Mouse (Mus musculus) left cerebral cortex, adult 11 months (tissue): ENCODE measurements at regions not wholly inside any gene's neighbourhood (a gene's known extent, or its start where the extent isn't known, plus 50 kb on each side); places are given as distances from the start of the nearest gene placed in this dataset.

Experiments used
- DNase-seq: peaks from one replicate; pipeline ENCODE4 v3.0.0; 2022; ENCODE audit warnings: low spot score

DNA sequence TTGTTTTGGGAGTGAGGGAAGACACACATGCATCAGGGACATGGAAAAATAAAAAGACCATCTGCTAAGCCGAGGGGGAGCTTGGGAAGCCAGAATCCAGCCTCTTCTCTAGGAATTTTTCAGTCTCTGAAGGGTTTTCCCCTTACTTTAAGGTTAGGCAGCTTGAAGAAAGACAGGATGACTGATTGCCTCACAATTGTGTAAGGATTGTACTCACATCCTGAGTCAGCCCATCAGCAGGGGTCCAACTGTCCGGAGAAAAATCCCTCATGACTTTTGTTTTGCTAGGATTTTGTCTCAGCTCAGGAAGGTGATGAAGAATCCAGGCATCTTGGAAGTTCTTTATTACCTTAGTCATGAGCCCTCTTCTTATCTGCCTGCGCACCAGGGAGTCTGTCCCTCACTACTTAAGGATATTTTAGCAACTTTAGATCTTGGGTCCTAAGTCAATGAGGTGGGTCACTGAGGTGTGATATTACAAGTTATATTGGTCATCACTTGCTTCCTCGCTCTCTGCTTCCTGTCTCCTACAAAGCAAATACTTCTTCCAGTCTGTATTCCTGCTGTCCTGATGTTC is 65.8 kb upstream of the Bmp2k start:
- DNase-seq: no peak

DNA sequence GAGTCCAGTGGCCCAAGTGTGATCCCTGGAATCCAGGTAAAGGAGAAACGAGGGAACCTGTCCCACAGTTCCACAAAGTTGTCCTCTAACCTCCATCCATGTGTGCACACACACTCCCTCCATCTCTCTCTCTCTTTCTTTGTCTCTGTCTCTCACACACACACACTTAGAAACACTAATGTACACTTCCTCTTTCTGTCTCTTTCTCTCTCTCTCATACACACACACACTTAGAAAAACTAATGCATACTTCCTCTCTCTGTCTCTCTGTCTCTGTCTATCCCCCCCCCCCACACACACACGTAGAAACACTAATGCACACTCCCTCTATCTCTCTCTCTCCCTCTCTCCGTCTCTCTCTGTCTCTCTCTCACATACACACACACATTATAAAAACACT is 61.2 kb upstream of the Bmp2k start:
- DNase-seq: no peak

DNA sequence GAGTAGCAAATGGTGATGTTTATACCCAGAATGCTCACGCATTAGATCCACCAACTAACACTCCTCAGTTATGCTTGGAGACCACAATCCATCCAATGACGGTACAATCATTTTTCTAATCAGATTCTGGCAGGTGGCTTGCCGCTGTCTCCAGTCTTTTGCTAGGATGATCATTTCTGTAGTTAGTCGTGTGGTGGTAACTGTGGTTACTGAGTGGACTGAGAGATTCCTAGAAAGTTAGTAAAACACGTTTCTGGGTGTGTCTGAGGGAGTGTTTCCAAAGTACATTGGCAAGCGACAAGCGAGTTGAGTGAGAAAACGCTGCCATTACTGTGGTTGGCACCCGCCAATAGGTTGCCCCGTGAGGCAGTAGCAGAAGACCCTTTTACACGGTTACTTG is 58.8 kb upstream of the Bmp2k start:
- DNase-seq: no peak

DNA sequence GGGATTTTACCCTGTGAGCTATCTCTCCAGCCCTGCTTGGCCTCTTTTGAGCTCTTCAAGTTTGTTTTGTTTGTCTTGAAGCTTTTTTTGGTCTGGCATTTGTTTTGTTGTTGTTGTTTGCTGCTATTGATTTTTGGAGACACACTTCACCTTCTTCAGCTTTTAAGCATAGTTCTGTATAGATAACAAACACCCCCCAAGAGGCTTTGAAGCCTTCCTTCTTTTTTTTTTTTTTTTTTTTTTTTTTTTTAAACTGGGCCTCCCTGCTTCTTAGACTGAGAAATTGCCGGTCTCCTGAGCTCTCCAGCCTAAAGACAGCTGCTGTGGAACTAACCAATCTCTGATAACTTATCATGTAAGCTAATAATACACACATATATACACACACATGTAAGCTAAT is 58.2 kb upstream of the Bmp2k start:
- DNase-seq: no peak

DNA sequence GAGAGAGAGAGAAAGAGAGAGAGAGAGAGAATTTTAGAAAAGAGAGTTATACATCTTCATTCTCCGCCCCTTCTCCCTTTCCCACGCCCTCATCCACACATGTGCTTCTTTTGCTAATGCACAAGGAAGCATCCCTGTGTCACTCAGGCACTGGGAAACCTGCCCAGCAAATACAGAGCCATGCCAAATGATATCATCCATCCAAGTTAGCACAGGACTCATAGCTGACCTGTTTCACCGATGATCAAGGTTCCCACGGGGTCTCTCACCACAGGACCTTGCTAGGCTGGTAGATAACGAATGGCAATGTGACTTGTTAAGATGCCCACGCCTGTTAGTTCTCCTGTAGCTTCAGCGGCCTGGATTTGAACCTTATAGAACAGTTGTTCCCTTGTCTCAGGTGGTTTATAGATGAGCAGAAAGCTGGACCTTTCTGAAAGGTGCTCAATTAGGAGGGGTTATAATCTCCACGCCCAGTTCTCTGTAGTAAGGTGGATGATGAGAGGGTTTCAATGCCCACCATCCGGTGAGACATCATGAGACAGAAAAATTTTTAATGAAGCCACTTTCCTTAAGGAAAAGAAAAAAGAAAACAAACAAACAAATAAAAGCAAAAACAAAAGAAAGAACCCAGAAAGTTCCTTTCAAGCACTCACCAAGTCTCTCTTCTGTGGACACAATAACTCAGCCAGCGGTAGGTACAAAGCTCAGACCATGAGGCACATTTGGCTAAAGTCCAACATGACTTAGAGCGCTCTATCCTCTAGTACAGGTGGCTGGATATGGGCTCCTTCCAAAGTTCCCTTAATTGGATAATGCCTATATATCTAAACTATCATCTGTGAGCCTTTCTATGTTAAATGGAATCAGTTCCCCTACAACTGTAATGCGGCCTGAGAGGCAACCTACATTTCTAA is 57.1 kb upstream of the Bmp2k start:
- DNase-seq: no peak

DNA sequence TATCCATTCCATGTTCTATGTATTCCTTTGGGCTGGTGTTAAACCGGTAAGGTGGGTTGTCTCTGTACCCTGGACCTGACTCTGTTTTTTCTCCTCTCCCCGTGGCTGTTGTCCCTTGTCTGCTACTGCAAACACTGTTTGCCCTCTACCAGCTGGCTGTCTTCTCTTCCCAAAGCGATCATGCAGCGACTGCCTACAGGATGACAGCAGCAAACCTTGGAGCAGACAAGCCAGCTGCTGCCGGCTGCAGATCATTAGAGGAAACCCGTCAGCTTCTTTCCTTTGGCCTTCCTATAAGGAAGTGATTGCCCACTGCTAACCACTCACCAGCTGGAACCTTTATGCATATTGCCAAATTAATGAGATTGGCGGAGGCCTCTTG is 56.4 kb upstream of the Bmp2k start:
- no peak for DNase-seq

DNA sequence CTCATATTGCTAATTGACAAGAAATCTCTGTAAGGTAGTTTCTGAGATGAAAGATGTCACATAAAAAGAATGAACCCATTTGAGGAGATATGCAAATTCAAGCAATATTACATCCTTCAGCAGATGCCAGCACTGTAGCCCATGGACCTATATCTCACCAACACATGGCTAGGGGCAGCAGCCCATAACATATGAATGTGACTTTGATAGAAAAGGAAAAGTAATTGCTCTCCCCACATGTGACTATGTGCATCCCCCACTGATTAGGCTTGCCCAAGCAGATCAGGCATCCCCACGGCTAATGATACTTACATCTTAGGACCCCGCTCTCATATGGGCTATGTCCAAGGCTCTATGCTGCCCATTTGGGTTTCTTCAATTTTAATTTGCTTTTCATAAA is 56.0 kb upstream of the Bmp2k start:
- no peak for DNase-seq
